Mouse (Mus musculus): Measurements from ENCODE around the gene 1700067K01Rik. TPM values are rescaled to one million over a fixed set of nuclear protein-coding genes. Genes with fewer than 3 reads are reported as not detected.

Gene 1700067K01Rik
- polyA plus RNA-seq, 1 experiment from 2014 or later = 1.2 TPM

- Histone ChIP-seq H3K9ac (no peak overlapping the region), H3K4me3 (replicated peaks) (no peak overlapping the region), H3K9me3 (replicated peaks) (no peaks in the 10 kb centered on the region), H3K4me2 (replicated peaks) (no peak overlapping the region), H3K36me3 (no peaks in the 10 kb centered on the region), H3K27ac (replicated peaks) (no peak overlapping the region), H3K4me1 (peaks cover 20% of the 10 kb centered on the region), H3K27me3 (peaks cover 37% of the 10 kb centered on the region)
- 92% methylated on average over 5 of the region's 5 CpGs for WGBS
- ATAC-seq (ENCODE audit: insufficient number of reproducible peaks, low FRiP score, low TSS enrichment, low read depth) = no peak
Observed at GRCm38 (mm10) chr8:84015833-84016232, 14.5 kb downstream of the 1700067K01Rik start.

- H3K9ac ChIP-seq = no peak overlapping the region
- H3K4me3 ChIP-seq (replicated peaks) = no peak overlapping the region
- no peaks in the 10 kb centered on the region for H3K9me3 ChIP-seq (replicated peaks)
- no peaks in the 10 kb centered on the region for H3K36me3 ChIP-seq
- H3K27me3 ChIP-seq = peaks cover 15% of the 10 kb centered on the region; the same call in 1 of the 2 replicates
- peaks cover 7% of the 10 kb centered on the region; the same call in 1 of the 2 replicates for H3K4me1 ChIP-seq
- H3K27ac ChIP-seq (replicated peaks) = no peak overlapping the region
- H3K4me2 ChIP-seq (replicated peaks) = no peak overlapping the region
- 77% methylated on average over 9 of the region's 9 CpGs for WGBS
- ATAC-seq (ENCODE audit: insufficient number of reproducible peaks, low FRiP score, low TSS enrichment, low read depth) = no peak
Observed at GRCm38 (mm10) chr8:84019738-84020137, 18.4 kb downstream of the 1700067K01Rik start.

DNA sequence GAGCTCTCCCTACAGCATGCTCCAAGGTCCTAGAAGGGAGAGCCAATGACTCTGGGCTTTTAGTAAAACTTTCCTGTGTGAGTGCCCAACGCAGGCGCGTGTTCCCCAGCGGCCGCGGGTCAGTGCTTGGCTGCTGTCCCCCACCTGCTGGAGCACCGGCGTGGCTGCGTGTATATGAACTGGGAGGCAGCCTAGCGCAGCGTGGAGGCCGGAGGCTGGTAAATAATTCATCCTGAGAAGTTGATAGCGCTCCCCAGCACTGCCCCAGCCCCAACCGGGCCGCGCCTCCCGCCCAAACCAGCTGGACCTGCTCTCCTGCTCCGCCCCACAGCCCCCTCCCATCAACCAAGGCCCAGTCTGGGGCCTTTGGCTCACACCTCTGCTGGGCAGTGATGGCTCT is 19.8 kb downstream of the 1700067K01Rik start, which contains the start of gene Palm3:
TSS of gene Palm3 (plus strand) at position 376 of the 400 bp plus-strand sequence.
- no peak within 1 kb of the TSS for H3K9ac ChIP-seq
- H3K4me1 ChIP-seq = peaks cover 12% of the 10 kb centered on the region; the same call in 1 of the 2 replicates
- H3K27ac ChIP-seq (replicated peaks) = no peak within 1 kb of the TSS
- H3K36me3 ChIP-seq = no peaks in the 10 kb centered on the region
- no peak within 1 kb of the TSS for H3K4me3 ChIP-seq (replicated peaks)
- peak; percentile 63; the same call in 1 of the 2 replicates for ATAC-seq (ENCODE audit: insufficient number of reproducible peaks, low FRiP score, low TSS enrichment, low read depth)
- peak within 1 kb of the TSS; percentile 32 for H3K4me2 ChIP-seq (replicated peaks)
- 13% methylated on average over 17 of the region's 18 CpGs for WGBS
- no peaks in the 10 kb centered on the region for H3K9me3 ChIP-seq (replicated peaks)
- peaks cover 17% of the 10 kb centered on the region; the same call in 1 of the 2 replicates for H3K27me3 ChIP-seq

- peak overlapping the region; percentile 32 for H3K4me2 ChIP-seq (replicated peaks)
- ATAC-seq (ENCODE audit: insufficient number of reproducible peaks, low FRiP score, low TSS enrichment, low read depth) = no peak
- H3K27ac ChIP-seq (replicated peaks) = no peak overlapping the region
- H3K9ac ChIP-seq = no peak overlapping the region
- H3K9me3 ChIP-seq (replicated peaks) = no peaks in the 10 kb centered on the region
- 43% methylated on average over 12 of the region's 12 CpGs for WGBS
- H3K4me1 ChIP-seq = peaks cover 17% of the 10 kb centered on the region; the same call in 1 of the 2 replicates
- H3K36me3 ChIP-seq = no peaks in the 10 kb centered on the region
- peaks cover 18% of the 10 kb centered on the region; the same call in 1 of the 2 replicates for H3K27me3 ChIP-seq
- H3K4me3 ChIP-seq (replicated peaks) = no peak overlapping the region
Observed at GRCm38 (mm10) chr8:84021569-84021968, 20.3 kb downstream of the 1700067K01Rik start.

- H3K9ac ChIP-seq = no peak overlapping the region
- WGBS = 19% methylated on average over 5 of the region's 5 CpGs
- no peaks in the 10 kb centered on the region for H3K36me3 ChIP-seq
- no peak overlapping the region for H3K27ac ChIP-seq (replicated peaks)
- peaks cover 23% of the 10 kb centered on the region for H3K4me1 ChIP-seq
- H3K4me3 ChIP-seq (replicated peaks) = no peak overlapping the region
- no peak overlapping the region for H3K4me2 ChIP-seq (replicated peaks)
- no peak for ATAC-seq (ENCODE audit: insufficient number of reproducible peaks, low FRiP score, low TSS enrichment, low read depth)
- peaks cover 27% of the 10 kb centered on the region; the same call in 1 of the 2 replicates for H3K27me3 ChIP-seq
- no peaks in the 10 kb centered on the region for H3K9me3 ChIP-seq (replicated peaks)
Observed at GRCm38 (mm10) chr8:84023085-84023484, 21.8 kb downstream of the 1700067K01Rik start.

- 51% methylated on average over 1 of the region's 1 CpGs for WGBS
- Histone ChIP-seq H3K27me3 (peaks cover 27% of the 10 kb centered on the region; the same call in 1 of the 2 replicates), H3K36me3 (no peaks in the 10 kb centered on the region), H3K9me3 (replicated peaks) (no peaks in the 10 kb centered on the region), H3K4me3 (replicated peaks) (no peak overlapping the region), H3K9ac (no peak overlapping the region), H3K4me2 (replicated peaks) (no peak overlapping the region), H3K27ac (replicated peaks) (no peak overlapping the region), H3K4me1 (peaks cover 23% of the 10 kb centered on the region)
- ATAC-seq (ENCODE audit: insufficient number of reproducible peaks, low FRiP score, low TSS enrichment, low read depth) = no peak
Observed at GRCm38 (mm10) chr8:84023631-84024030, 22.3 kb downstream of the 1700067K01Rik start.

GRCm38 (mm10) chr8:84024171-84024570 is 22.9 kb downstream of the 1700067K01Rik start:
- WGBS = 17% methylated on average over 10 of the region's 10 CpGs
- H3K4me2 ChIP-seq (replicated peaks) = no peak overlapping the region
- no peak overlapping the region for H3K27ac ChIP-seq (replicated peaks)
- H3K36me3 ChIP-seq = no peaks in the 10 kb centered on the region
- peaks cover 23% of the 10 kb centered on the region for H3K4me1 ChIP-seq
- H3K4me3 ChIP-seq (replicated peaks) = no peak overlapping the region
- no peaks in the 10 kb centered on the region for H3K9me3 ChIP-seq (replicated peaks)
- ATAC-seq (ENCODE audit: insufficient number of reproducible peaks, low FRiP score, low TSS enrichment, low read depth) = no peak
- no peak overlapping the region for H3K9ac ChIP-seq
- H3K27me3 ChIP-seq = peaks cover 27% of the 10 kb centered on the region; the same call in 1 of the 2 replicates

DNA sequence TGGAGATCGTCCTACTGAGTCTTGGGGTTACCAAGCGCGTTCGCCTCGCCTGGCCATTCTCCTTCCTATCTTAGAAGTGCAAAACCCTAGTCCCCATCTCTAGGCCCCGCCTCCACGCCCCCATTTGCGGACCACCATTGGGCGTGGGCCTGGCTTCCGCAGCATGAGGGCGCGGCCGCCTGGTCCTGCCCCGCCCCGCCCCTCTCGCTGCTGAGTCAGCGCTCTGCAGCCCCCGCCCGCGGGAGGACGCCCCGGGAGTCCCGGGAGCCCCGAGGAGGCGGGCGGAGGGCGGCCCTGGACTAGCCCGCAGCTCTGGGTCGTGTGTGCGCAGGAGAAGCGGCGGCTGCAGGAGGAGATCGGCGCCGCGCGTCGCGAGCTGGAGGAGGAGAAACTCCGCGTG is 24.6 kb downstream of the 1700067K01Rik start:
- H3K4me1 ChIP-seq = peaks cover 23% of the 10 kb centered on the region
- under 1% methylated on average over 41 of the region's 41 CpGs for WGBS
- no peak overlapping the region for H3K27ac ChIP-seq (replicated peaks)
- peak overlapping the region; percentile 35 for H3K9ac ChIP-seq
- H3K9me3 ChIP-seq (replicated peaks) = no peaks in the 10 kb centered on the region
- peak overlapping the region; percentile 85 for H3K4me2 ChIP-seq (replicated peaks)
- ATAC-seq (ENCODE audit: insufficient number of reproducible peaks, low FRiP score, low TSS enrichment, low read depth) = peak; percentile 71
- peak overlapping the region; percentile 49 for H3K4me3 ChIP-seq (replicated peaks)
- H3K27me3 ChIP-seq = peaks cover 22% of the 10 kb centered on the region; the same call in 1 of the 2 replicates
- no peaks in the 10 kb centered on the region for H3K36me3 ChIP-seq

DNA sequence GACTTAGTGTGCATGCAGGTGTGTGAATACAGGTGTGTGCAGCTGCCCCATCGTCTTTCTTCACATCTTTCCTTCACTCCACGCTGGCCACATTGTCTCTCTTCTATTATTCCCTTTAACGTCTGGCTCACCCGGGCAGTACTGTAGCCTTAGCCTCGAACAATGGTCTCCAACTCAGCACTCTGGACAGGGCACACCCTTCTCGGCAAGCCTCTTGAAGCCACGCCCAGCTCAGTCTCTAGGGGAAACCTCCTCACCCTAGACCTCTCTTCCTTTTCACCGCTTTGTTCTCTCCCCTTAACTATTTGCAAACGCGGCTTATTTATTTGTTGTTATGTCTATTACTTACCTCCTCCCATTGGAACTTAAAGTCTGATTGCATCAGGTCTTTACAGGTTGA is 26.1 kb downstream of the 1700067K01Rik start:
- H3K4me1 ChIP-seq = peaks cover 16% of the 10 kb centered on the region
- no peaks in the 10 kb centered on the region for H3K9me3 ChIP-seq (replicated peaks)
- peaks cover 13% of the 10 kb centered on the region; the same call in 1 of the 2 replicates for H3K27me3 ChIP-seq
- H3K4me3 ChIP-seq (replicated peaks) = no peak overlapping the region
- H3K27ac ChIP-seq (replicated peaks) = no peak overlapping the region
- H3K36me3 ChIP-seq = no peaks in the 10 kb centered on the region
- H3K4me2 ChIP-seq (replicated peaks) = no peak overlapping the region
- WGBS = 14% methylated on average over 10 of the region's 10 CpGs
- ATAC-seq (ENCODE audit: insufficient number of reproducible peaks, low FRiP score, low TSS enrichment, low read depth) = no peak
- H3K9ac ChIP-seq = no peak overlapping the region

DNA sequence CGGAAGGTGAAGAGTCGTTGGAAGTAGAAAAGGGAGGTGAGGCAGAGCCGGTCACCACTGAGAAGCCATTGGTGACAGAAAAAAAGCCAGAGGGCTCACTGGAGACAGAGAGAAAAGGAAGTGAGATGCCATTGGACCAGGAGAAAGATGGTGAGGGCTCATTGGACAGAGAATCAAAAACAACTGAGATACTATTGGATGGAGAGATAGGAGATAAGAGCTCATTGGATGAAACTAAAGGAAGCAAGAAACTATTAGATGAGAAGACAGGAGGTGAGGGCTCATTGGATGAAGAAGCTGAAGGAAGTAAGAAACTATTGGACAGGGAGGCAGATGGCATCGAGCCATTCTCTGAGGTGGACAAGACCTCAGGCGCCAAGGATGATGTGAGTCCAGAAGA is 28.0 kb downstream of the 1700067K01Rik start:
- Histone ChIP-seq H3K27ac (replicated peaks) (no peak overlapping the region), H3K4me2 (replicated peaks) (no peak overlapping the region), H3K27me3 (peaks cover 13% of the 10 kb centered on the region; the same call in 1 of the 2 replicates), H3K4me1 (peaks cover 16% of the 10 kb centered on the region), H3K36me3 (no peaks in the 10 kb centered on the region), H3K9me3 (replicated peaks) (no peaks in the 10 kb centered on the region), H3K4me3 (replicated peaks) (no peak overlapping the region), H3K9ac (no peak overlapping the region)
- whole genome bisulfite sequencing = 87% methylated on average over 5 of the region's 5 CpGs
- no peak for ATAC-seq (ENCODE audit: insufficient number of reproducible peaks, low FRiP score, low TSS enrichment, low read depth)

DNA sequence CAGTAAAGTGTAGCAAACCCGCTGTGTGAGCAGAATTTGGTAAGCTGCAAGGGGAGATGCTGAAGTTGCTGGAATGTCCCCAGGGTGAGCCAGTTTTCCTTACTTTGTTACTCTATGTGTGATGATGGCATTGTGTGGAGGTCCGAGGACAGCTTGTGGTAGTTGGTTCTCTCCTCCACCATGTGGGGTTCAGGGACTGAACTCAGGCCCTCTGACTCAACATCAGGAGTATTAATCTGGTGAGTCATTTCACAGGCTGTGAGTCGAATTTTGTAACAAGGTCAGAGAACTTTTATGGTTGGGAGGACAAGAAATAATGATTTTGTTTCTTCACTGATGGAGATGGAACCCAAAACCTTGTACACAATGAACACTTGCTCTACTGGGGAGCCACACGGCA is 31.5 kb downstream of the 1700067K01Rik start:
- WGBS = 70% methylated on average over 4 of the region's 4 CpGs
- no peaks in the 10 kb centered on the region for H3K36me3 ChIP-seq
- H3K4me3 ChIP-seq (replicated peaks) = no peak overlapping the region
- H3K27me3 ChIP-seq = no peaks in the 10 kb centered on the region
- no peak for ATAC-seq (ENCODE audit: insufficient number of reproducible peaks, low FRiP score, low TSS enrichment, low read depth)
- no peaks in the 10 kb centered on the region for H3K9me3 ChIP-seq (replicated peaks)
- no peaks in the 10 kb centered on the region for H3K4me1 ChIP-seq
- H3K4me2 ChIP-seq (replicated peaks) = no peak overlapping the region
- no peak overlapping the region for H3K27ac ChIP-seq (replicated peaks)
- no peak overlapping the region for H3K9ac ChIP-seq

DNA sequence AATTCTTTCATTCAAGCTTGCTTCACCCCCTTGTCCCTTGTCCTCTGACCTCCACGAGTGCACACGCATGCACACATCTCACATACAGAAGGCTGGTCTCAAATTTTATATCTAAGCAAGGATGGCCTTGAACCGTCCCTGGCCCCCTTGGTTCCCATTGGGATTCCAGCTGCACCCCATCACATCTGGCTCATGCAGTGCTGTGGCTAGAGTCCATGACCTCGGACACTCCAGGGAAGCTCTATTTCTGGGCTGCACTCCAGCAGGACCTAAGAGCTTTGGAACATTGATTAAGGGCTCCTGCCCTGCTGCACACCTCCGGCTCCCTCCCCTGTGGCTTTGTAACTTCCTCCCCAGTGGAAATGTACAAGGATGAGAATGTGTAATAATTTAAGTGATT is 36.7 kb downstream of the 1700067K01Rik start:
- no peak overlapping the region for H3K9ac ChIP-seq
- no peaks in the 10 kb centered on the region for H3K9me3 ChIP-seq (replicated peaks)
- H3K27me3 ChIP-seq = peaks cover 31% of the 10 kb centered on the region
- peaks cover 13% of the 10 kb centered on the region for H3K4me1 ChIP-seq
- H3K27ac ChIP-seq (replicated peaks) = no peak overlapping the region
- no peaks in the 10 kb centered on the region for H3K36me3 ChIP-seq
- 75% methylated on average over 5 of the region's 5 CpGs for WGBS
- no peak overlapping the region for H3K4me3 ChIP-seq (replicated peaks)
- no peak overlapping the region for H3K4me2 ChIP-seq (replicated peaks)
- no peak for ATAC-seq (ENCODE audit: insufficient number of reproducible peaks, low FRiP score, low TSS enrichment, low read depth)

Measured in embryonic facial prominence, embryonic 15.5 days (tissue).